Mouse (Mus musculus): ENCODE measurements around the gene Lrp1. TPM values are rescaled to one million over a fixed set of nuclear protein-coding genes. Genes with fewer than 3 reads are reported as not detected.

The Lrp1 gene
- polyA plus RNA-seq, 3 experiments from 2014 or later = 0.04 to 1.4 TPM; not detected in 1

GRCm38 (mm10) chr10:127546505-127546904 lies 74.4 kb downstream of the Lrp1 start:
- ATAC-seq = no peak

- ATAC-seq = no peak
Observed at GRCm38 (mm10) chr10:127544375-127544774, 76.6 kb downstream of the Lrp1 start.

- no peak for ATAC-seq
Observed at GRCm38 (mm10) chr10:127543916-127544315, 77.0 kb downstream of the Lrp1 start.

GRCm38 (mm10) chr10:127542720-127543119 lies 78.2 kb downstream of the Lrp1 start:
- ATAC-seq = no peak

- no peak for ATAC-seq
Observed at GRCm38 (mm10) chr10:127542084-127542483, 78.9 kb downstream of the Lrp1 start.

GRCm38 (mm10) chr10:127541510-127541909 lies 79.4 kb downstream of the Lrp1 start:
- ATAC-seq = no peak

- no peak for ATAC-seq
Observed at GRCm38 (mm10) chr10:127537854-127538583, 82.9 kb downstream of the Lrp1 start.

GRCm38 (mm10) chr10:127536586-127537314 lies 84.2 kb downstream of the Lrp1 start:
- no peak for ATAC-seq

GRCm38 (mm10) chr10:127534929-127535384 lies 86.0 kb downstream of the Lrp1 start:
- no peak for ATAC-seq

- ATAC-seq = peak; percentile 16
Observed at GRCm38 (mm10) chr10:127534036-127534928, 86.7 kb downstream of the Lrp1 start, which contains the start of gene Nxph4. Gene Nxph4 (minus strand): TSS chr10:127534559.

GRCm38 (mm10) chr10:127531548-127531947 lies 89.4 kb downstream of the Lrp1 start:
- no peak for ATAC-seq

GRCm38 (mm10) chr10:127530945-127531344 lies 90.0 kb downstream of the Lrp1 start:
- ATAC-seq = no peak

GRCm38 (mm10) chr10:127527481-127527880 lies 93.5 kb downstream of the Lrp1 start:
- no peak for ATAC-seq

GRCm38 (mm10) chr10:127526681-127527080 lies 94.3 kb downstream of the Lrp1 start:
- ATAC-seq = no peak

- no peak for ATAC-seq
Observed at GRCm38 (mm10) chr10:127526048-127526447, 94.9 kb downstream of the Lrp1 start.

- no peak for ATAC-seq
Observed at GRCm38 (mm10) chr10:127524646-127525255, 96.2 kb downstream of the Lrp1 start.

GRCm38 (mm10) chr10:127522088-127522581 lies 98.8 kb downstream of the Lrp1 start, which contains the start of gene Shmt2:
Gene Shmt2 (minus strand): TSS chr10:127522444.
- peak; percentile 67 for ATAC-seq

- ATAC-seq = peak; percentile 41
Observed at GRCm38 (mm10) chr10:127521611-127522080, 99.3 kb downstream of the Lrp1 start.

- no peak for ATAC-seq
Observed at GRCm38 (mm10) chr10:127520714-127521357, 100.1 kb downstream of the Lrp1 start.

- ATAC-seq = no peak
Observed at GRCm38 (mm10) chr10:127519903-127520713, 100.8 kb downstream of the Lrp1 start.
